In the genomic region with DNA sequence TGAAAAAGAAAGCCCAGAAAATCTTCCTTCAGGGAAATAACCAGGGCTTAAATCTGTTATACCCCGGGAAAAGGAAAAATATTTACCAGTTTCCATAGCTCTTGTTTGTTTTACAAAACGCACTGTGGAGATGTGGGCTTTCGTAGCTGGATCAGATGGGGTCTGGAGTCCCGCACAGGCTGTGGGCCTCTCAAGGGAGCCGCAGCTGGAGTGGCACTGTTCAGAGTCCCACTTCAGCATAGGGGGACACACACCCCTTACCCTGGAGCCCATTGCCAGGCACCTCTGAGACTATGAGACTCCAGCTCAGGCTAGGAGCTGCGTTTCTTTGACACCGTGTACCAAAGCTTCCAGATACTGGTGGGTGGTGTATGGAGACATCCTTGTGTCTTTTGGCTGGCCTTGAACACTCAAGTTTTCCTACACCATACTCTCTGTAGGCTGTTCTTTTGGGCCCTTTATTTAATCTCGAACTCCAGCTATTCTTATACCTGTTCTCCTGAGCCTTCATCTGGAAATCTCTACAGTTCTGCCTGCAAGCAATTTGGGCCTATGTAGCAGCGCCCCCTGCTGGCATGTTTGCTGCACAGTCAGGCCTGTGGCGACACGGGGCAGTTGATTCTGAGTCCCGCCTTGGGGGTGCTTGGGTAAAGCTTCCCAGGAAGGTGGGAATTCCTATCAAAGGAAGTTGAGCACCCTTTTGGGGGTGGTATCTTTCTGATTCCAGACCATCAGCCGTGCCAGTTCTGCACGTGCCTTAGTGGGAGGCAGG, we compare ENCODE assay signal across 8 mouse cellular contexts. TPM values are rescaled to one million over a fixed set of nuclear protein-coding genes. Genes with fewer than 3 reads are reported as not detected.
A peak's percentile ranks its signal among the peaks of the same experiment; 100 is the strongest.
DNase-seq lines count a peak whose midpoint lies in the region; ATAC-seq and TF ChIP-seq lines count a peak whose summit lies in the region.

No protein-coding gene starts in this region.

- H3K9ac ChIP-seq in lung, embryonic 14.5 days: no peak overlapping the region

- H3K27ac ChIP-seq in lung, embryonic 14.5 days (ENCODE audit: low read depth): no peak overlapping the region

- H3K4me2 ChIP-seq in lung, embryonic 14.5 days: no peak overlapping the region

- 42% methylated on average over 14 of the region's 14 CpGs for WGBS in large intestine, adult 2 months
- 46% methylated on average over 14 of the region's 14 CpGs for WGBS in lung, embryonic 14.5 days

- TF ChIP-seq CTCF in lung, embryonic 14.5 days (IDR thresholded peaks at IDR 0.05; ENCODE audit: low read depth): peak; percentile 89

- no peak for ATAC-seq in lung, embryonic 14.5 days (ENCODE audit: insufficient read depth)

- no peaks in the 10 kb centered on the region for H3K27me3 ChIP-seq in lung, embryonic 14.5 days (ENCODE audit: insufficient read depth, low read length)

- H3K36me3 ChIP-seq in lung, embryonic 14.5 days (ENCODE audit: insufficient read depth): no peaks in the 10 kb centered on the region

- DNase-seq in B cell, adult 2 months: peak; percentile 64 to 72
- DNase-seq in R1 (ENCODE audit: low read depth, low spot score): peak; percentile 79
- peak; percentile 67 to 70 for DNase-seq in cerebellum, postnatal 36 days
- peak; percentile 58 to 76 for DNase-seq in gastrocnemius, postnatal 4 days (ENCODE audit: low spot score in 2 of 2)
- peak; percentile 57 for DNase-seq in large intestine, adult 2 months (ENCODE audit: low read depth, low spot score)
- DNase-seq in lung, embryonic 14.5 days: peak; percentile 83
- peak; percentile 66 to 68 for DNase-seq in right cerebral cortex, adult 2 months (ENCODE audit: low spot score in 2 of 2)
- DNase-seq in urinary bladder, postnatal 25 days (ENCODE audit: low spot score): peak; percentile 70

- no peaks in the 10 kb centered on the region for H3K4me1 ChIP-seq in lung, embryonic 14.5 days (ENCODE audit: insufficient read depth)

- H3K9me3 ChIP-seq in lung, embryonic 14.5 days (ENCODE audit: low read depth, low read length): no peaks in the 10 kb centered on the region

- no peak overlapping the region for H3K4me3 ChIP-seq in lung, embryonic 14.5 days (ENCODE audit: low read depth, low read length)

RNA-seq across cellular contexts. Expression of a gene that starts 28.9 kb away (rescaled TPM):
- under 1 TPM; 0.13 to 0.20 TPM for total RNA-seq in gastrocnemius, postnatal 4 days (2021)
- polyA plus RNA-seq in large intestine, adult 2 months (2012; rRNA removed): 0.79 and 0.95 TPM in 2 replicates
- polyA plus RNA-seq in lung, embryonic 14.5 days (2014; fragmentation: Nextera tagmentation; extraction: Ambion mirVana): 0.08 and 0.18 TPM in 2 replicates
